Mouse (Mus musculus) lung, embryonic 15.5 days (tissue): ENCODE measurements around the gene Capn13. TPM values are rescaled to one million over a fixed set of nuclear protein-coding genes. Genes with fewer than 3 reads are reported as not detected.
"Not testable (repeated sequence)": the region's sequence is repeated elsewhere in the genome, so short reads cannot be mapped to it uniquely, and the experiment has no call there.

ENCODE experiments used
- ATAC-seq: fragments of 200-750 bp; cut with Nextera tagmentation; 2 replicates; pipeline ENCODE4 v1.8.0; 2017; ENCODE audit warnings: moderate number of reproducible peaks, borderline replicate concordance; ENCODE audit not compliant: low FRiP score, low TSS enrichment; ENCODE audit errors: extremely low read depth
- H3K27ac ChIP-seq: fragments of 300-500 bp; sonication (generic); 2 replicates; pipeline ENCODE4 v1.5.1; 2015; ENCODE audit warnings: moderate library complexity, mild to moderate bottlenecking, inconsistent platforms
- H3K27me3 ChIP-seq: fragments of 300-500 bp; sonication (generic); 2 replicates; pipeline ENCODE4 v1.6.1; 2015; ENCODE audit warnings: inconsistent platforms
- H3K36me3 ChIP-seq: fragments of 300-500 bp; sonication (generic); 2 replicates; pipeline ENCODE4 v1.6.1; 2015; ENCODE audit warnings: inconsistent platforms
- H3K4me1 ChIP-seq: fragments of 300-500 bp; sonication (generic); 2 replicates; pipeline ENCODE4 v1.6.1; 2015; ENCODE audit warnings: inconsistent platforms
- H3K4me2 ChIP-seq: fragments of 300-500 bp; sonication (generic); 2 replicates; pipeline ENCODE4 v1.6.1; 2015; ENCODE audit warnings: inconsistent platforms, mild to moderate bottlenecking, moderate library complexity
- H3K4me3 ChIP-seq: fragments of 300-500 bp; sonication (generic); 2 replicates; pipeline ENCODE4 v1.5.1; 2015; ENCODE audit warnings: mild to moderate bottlenecking, inconsistent platforms
- H3K9ac ChIP-seq: fragments of 300-500 bp; sonication (generic); 2 replicates; pipeline ENCODE4 v1.6.1; 2015; ENCODE audit warnings: inconsistent platforms
- H3K9me3 ChIP-seq: fragments of 300-500 bp; sonication (generic); 2 replicates; pipeline ENCODE4 v1.6.1; 2016; ENCODE audit warnings: inconsistent platforms
- WGBS: fragments of 180-500 bp; shearing (Covaris S2); methylation state at CpG from one replicate; pipeline ENCODE4 v1.1.7; 2015; 5-methylcytosine and 5-hydroxymethylcytosine counted together
- polyA plus RNA-seq: library from polyadenylated mRNA; unstranded; fragments of >200 nt; fragmentation: Nextera tagmentation; extraction: Ambion mirVana; gene quantifications from 2 replicates; pipeline ENCODE4 v1.2.1, GENCODE M21; 2015

Capn13 gene
- polyA plus RNA-seq, 1 experiment from 2014 or later, result not detected

- H3K4me2 ChIP-seq, result no peak overlapping the region
- ATAC-seq, result no peak
- peaks cover 30% of the 10 kb centered on the region for H3K27me3 ChIP-seq
- no peaks in the 10 kb centered on the region for H3K9me3 ChIP-seq
- H3K4me3 ChIP-seq, result no peak overlapping the region
- no peak overlapping the region for H3K27ac ChIP-seq
- 0 out of 2 replicates have a peak, but pooled peaks cover 8% of the 10 kb centered on the region for H3K4me1 ChIP-seq
- H3K9ac ChIP-seq, result no peak overlapping the region
- 29% methylated on average over 15 of the region's 15 CpGs for WGBS
- H3K36me3 ChIP-seq, result no peaks in the 10 kb centered on the region
These were observed 99.2 kb downstream of the Capn13 start for GRCm38 (mm10) chr17:73301258-73302050.

- peak; percentile 66 for ATAC-seq
- H3K9me3 ChIP-seq, result no peaks in the 10 kb centered on the region
- peak overlapping the region; percentile 78 for H3K27ac ChIP-seq
- H3K4me2 ChIP-seq, result no peak overlapping the region
- H3K9ac ChIP-seq, result no peak overlapping the region
- 47% methylated on average over 7 of the region's 7 CpGs for WGBS
- H3K27me3 ChIP-seq, result peaks cover 29% of the 10 kb centered on the region
- H3K4me1 ChIP-seq, result 0 out of 2 replicates have a peak, but pooled peaks cover 8% of the 10 kb centered on the region
- H3K36me3 ChIP-seq, result no peaks in the 10 kb centered on the region
- no peak overlapping the region for H3K4me3 ChIP-seq
These were observed 100.4 kb downstream of the Capn13 start for GRCm38 (mm10) chr17:73300147-73300880.

- Histone ChIP-seq H3K9me3 (no peaks in the 10 kb centered on the region), H3K36me3 (no peaks in the 10 kb centered on the region), H3K4me3 (no peak overlapping the region), H3K27ac (no peak overlapping the region), H3K27me3 (peaks cover 17% of the 10 kb centered on the region), H3K4me2 (no peak overlapping the region), H3K4me1 (0 out of 2 replicates have a peak, but pooled peaks cover 8% of the 10 kb centered on the region), H3K9ac (no peak overlapping the region)
- ATAC-seq, result no peak
- 87% methylated on average over 6 of the region's 6 CpGs for WGBS
These were observed 101.7 kb downstream of the Capn13 start for GRCm38 (mm10) chr17:73298981-73299380.

- WGBS, result 34% methylated on average over 4 of the region's 4 CpGs
- Histone ChIP-seq H3K36me3 (no peaks in the 10 kb centered on the region), H3K27me3 (no peaks in the 10 kb centered on the region; the same call in 1 of the 2 replicates), H3K4me2 (no peak overlapping the region), H3K27ac (no peak overlapping the region), H3K4me1 (0 out of 2 replicates have a peak, but pooled peaks cover 8% of the 10 kb centered on the region), H3K4me3 (no peak overlapping the region), H3K9me3 (no peaks in the 10 kb centered on the region), H3K9ac (no peak overlapping the region)
- ATAC-seq, result no peak
These were observed 103.8 kb downstream of the Capn13 start for GRCm38 (mm10) chr17:73296855-73297254.

- no peak overlapping the region for H3K27ac ChIP-seq
- 70% methylated on average over 3 of the region's 3 CpGs for WGBS
- H3K4me2 ChIP-seq, result no peak overlapping the region
- H3K9me3 ChIP-seq, result no peaks in the 10 kb centered on the region
- H3K36me3 ChIP-seq, result no peaks in the 10 kb centered on the region
- no peak overlapping the region for H3K9ac ChIP-seq
- H3K4me1 ChIP-seq, result no peaks in the 10 kb centered on the region
- H3K4me3 ChIP-seq, result no peak overlapping the region
- no peak for ATAC-seq
- no peaks in the 10 kb centered on the region; the same call in 1 of the 2 replicates for H3K27me3 ChIP-seq
These were observed 107.4 kb downstream of the Capn13 start for GRCm38 (mm10) chr17:73293237-73293636.

GRCm38 (mm10) chr17:73284301-73284700 lies 116.4 kb downstream of the Capn13 start:
- ATAC-seq, result no peak
- H3K4me1 ChIP-seq, result peaks cover 3% of the 10 kb centered on the region; the same call in 1 of the 2 replicates
- H3K27ac ChIP-seq, result peak overlapping the region; percentile 73
- no peaks in the 10 kb centered on the region for H3K27me3 ChIP-seq
- H3K9ac ChIP-seq, result no peak overlapping the region
- no peaks in the 10 kb centered on the region for H3K9me3 ChIP-seq
- no peak overlapping the region for H3K4me2 ChIP-seq
- no peaks in the 10 kb centered on the region for H3K36me3 ChIP-seq
- no peak overlapping the region for H3K4me3 ChIP-seq
- WGBS, result 20% methylated on average over 2 of the region's 2 CpGs

GRCm38 (mm10) chr17:73282702-73283101 lies 118.0 kb downstream of the Capn13 start:
- H3K27ac ChIP-seq, H3K4me1 ChIP-seq, H3K4me2 ChIP-seq, H3K9ac ChIP-seq, H3K27me3 ChIP-seq, H3K4me3 ChIP-seq, H3K9me3 ChIP-seq, H3K36me3 ChIP-seq, ATAC-seq: not testable (repeated sequence)
- 34% methylated on average over 6 of the region's 6 CpGs for WGBS

- H3K9ac ChIP-seq, result no peak overlapping the region
- no peaks in the 10 kb centered on the region for H3K27me3 ChIP-seq
- no peaks in the 10 kb centered on the region for H3K4me1 ChIP-seq
- H3K27ac ChIP-seq, result no peak overlapping the region
- no peak overlapping the region for H3K4me2 ChIP-seq
- ATAC-seq, result no peak
- no peak overlapping the region for H3K4me3 ChIP-seq
- H3K36me3 ChIP-seq, result no peaks in the 10 kb centered on the region
- H3K9me3 ChIP-seq, result no peaks in the 10 kb centered on the region
- 90% methylated on average over 4 of the region's 4 CpGs for WGBS
These were observed 122.9 kb downstream of the Capn13 start for GRCm38 (mm10) chr17:73277770-73278169.

- Histone ChIP-seq H3K4me2 (no peak overlapping the region), H3K9ac (no peak overlapping the region), H3K27me3 (no peaks in the 10 kb centered on the region), H3K4me3 (no peak overlapping the region), H3K36me3 (no peaks in the 10 kb centered on the region), H3K9me3 (no peaks in the 10 kb centered on the region), H3K27ac (no peak overlapping the region), H3K4me1 (no peaks in the 10 kb centered on the region)
- 37% methylated on average over 10 of the region's 10 CpGs for WGBS
- no peak for ATAC-seq
These were observed 125.6 kb downstream of the Capn13 start for GRCm38 (mm10) chr17:73275066-73275465.

- no peak for ATAC-seq
- 75% methylated on average over 7 of the region's 7 CpGs for WGBS
These were observed 126.9 kb downstream of the Capn13 start for GRCm38 (mm10) chr17:73273809-73274208.

GRCm38 (mm10) chr17:73271797-73272600 lies 128.7 kb downstream of the Capn13 start:
- no peak overlapping the region for H3K4me2 ChIP-seq
- no peaks in the 10 kb centered on the region for H3K9me3 ChIP-seq
- H3K36me3 ChIP-seq, result no peaks in the 10 kb centered on the region
- no peak overlapping the region for H3K27ac ChIP-seq
- no peak overlapping the region for H3K4me3 ChIP-seq
- ATAC-seq, result no peak
- WGBS, result 85% methylated on average over 7 of the region's 7 CpGs
- H3K9ac ChIP-seq, result no peak overlapping the region
- no peaks in the 10 kb centered on the region for H3K27me3 ChIP-seq
- no peaks in the 10 kb centered on the region for H3K4me1 ChIP-seq

More at GRCm38 (mm10) chr17:73273809-73274208, 126.9 kb downstream of the Capn13 start:
- Histone ChIP-seq H3K4me2 (no peak overlapping the region), H3K4me1 (no peaks in the 10 kb centered on the region), H3K9me3 (no peaks in the 10 kb centered on the region), H3K9ac (no peak overlapping the region), H3K27ac (no peak overlapping the region), H3K36me3 (no peaks in the 10 kb centered on the region), H3K4me3 (no peak overlapping the region), H3K27me3 (no peaks in the 10 kb centered on the region)
